Mouse (Mus musculus) gastrocnemius, adult 2 months (tissue): ENCODE data around the gene Gsg1. TPM values are rescaled to one million over a fixed set of nuclear protein-coding genes. Genes with fewer than 3 reads are reported as not detected.
A peak's percentile ranks its signal among the peaks of the same experiment; 100 is the strongest.

Experiments
- DNase-seq: peaks from one replicate; pipeline ENCODE4 v3.0.0; 2022
- H3K27ac ChIP-seq: fragments of 200-600 bp; 2 replicates; pipeline ENCODE4 v1.8.1; 2022; ENCODE audit warnings: mild to moderate bottlenecking
- H3K4me3 ChIP-seq: fragments of 200-600 bp; 2 replicates; pipeline ENCODE4 v1.8.1; 2022; ENCODE audit warnings: mild to moderate bottlenecking, moderate library complexity
- CTCF ChIP-seq: fragments of 200-600 bp; IDR thresholded peaks from 2 replicates; pipeline ENCODE4 v1.8.1; 2022; ENCODE audit warnings: antibody characterized with exemption, mild to moderate bottlenecking, moderate library complexity
- intact Hi-C: fragments of 180-260 bp; cut with DNase I; formaldehyde crosslinking; loops from one replicate; pipeline ENCODE4 v1.15.1; 2025
- total RNA-seq, 2 experiments: library from RNA; stranded (reverse); gene quantifications; 2 replicates each; pipeline ENCODE4 v1.2.3; 2021

Gene Gsg1
- total RNA-seq, 2 experiments from 2014 or later: not detected

DNA sequence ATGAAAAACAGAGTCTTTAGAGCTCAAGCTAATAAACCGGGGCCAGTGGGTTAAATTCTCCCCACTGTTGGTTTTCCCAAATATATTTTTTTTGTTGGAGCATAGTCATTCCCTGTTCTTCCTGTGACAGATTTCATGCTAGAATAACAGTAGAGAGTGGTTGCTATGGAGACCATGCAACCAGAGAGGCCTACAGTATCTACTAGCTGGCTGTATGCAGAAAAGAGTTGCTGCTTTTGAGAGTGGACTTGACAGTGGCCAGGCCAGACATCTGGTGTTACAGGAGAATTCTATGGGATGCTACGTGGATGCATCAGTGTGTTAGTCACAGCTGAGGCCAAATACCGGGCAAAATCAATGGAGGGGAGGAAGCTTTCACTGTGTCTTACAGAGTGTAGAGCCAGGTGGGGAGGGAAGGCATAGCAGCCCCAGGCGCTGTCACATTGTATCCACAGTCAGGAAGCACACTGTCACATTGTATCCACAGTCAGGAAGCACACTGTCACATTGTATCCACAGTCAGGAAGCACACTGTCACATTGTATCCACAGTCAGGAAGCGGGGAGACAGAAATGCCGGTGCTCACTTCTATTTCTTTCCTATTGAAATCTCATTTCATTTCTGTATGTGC lies 30.2 kb downstream of the Gsg1 start:
- no peak for DNase-seq
- no peak for TF ChIP-seq CTCF
- Histone ChIP-seq H3K4me3 (no peak overlapping the region), H3K27ac (no peak overlapping the region)
- intact Hi-C loops: no loop called here

DNA sequence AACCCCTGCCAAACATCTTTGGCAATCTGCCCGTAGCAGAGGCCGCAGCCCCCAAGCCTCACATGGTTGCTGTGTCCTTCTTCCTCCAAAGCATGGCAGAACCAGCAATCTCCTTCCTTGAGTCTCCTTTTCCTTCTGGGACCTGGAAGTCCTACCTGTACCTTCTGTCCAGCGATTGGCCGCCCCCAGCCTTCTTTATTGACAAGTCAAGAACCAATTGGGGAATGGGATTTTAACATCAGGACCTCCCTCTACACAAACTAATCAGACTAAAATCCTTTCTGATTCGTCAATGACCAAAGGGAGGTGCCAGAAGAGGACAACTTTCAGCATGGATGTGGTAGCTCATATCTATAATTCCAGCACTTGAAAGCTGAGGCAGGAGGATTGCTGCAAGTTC lies 34.2 kb downstream of the Gsg1 start:
- DNase-seq: no peak
- no peak for TF ChIP-seq CTCF
- Histone ChIP-seq H3K27ac (no peak overlapping the region), H3K4me3 (no peak overlapping the region)
- intact Hi-C loops: no loop called here

DNA sequence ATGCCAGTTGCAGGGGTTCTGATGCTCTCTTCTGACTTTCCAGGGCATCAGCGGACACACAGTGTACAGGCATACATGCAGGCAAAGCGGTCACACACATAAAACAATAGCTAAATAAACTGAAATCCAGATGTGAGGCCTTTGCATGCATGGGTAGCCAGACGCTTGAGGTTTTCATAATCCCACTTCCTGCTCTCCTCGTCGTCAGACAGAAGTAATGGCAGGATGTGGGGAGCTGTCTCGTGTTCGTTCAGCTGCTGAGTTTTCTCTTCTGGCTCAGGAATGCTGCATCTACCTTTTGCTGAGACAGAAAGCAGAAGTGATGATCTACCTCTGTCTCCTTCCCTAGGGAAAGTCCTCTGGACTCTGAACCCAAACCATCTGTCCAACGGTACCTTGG lies 35.8 kb downstream of the Gsg1 start:
- no peak overlapping the region for H3K27ac ChIP-seq
- DNase-seq: no peak
- no peak overlapping the region for H3K4me3 ChIP-seq
- intact Hi-C loops: no loop called here
- no peak for TF ChIP-seq CTCF

DNA sequence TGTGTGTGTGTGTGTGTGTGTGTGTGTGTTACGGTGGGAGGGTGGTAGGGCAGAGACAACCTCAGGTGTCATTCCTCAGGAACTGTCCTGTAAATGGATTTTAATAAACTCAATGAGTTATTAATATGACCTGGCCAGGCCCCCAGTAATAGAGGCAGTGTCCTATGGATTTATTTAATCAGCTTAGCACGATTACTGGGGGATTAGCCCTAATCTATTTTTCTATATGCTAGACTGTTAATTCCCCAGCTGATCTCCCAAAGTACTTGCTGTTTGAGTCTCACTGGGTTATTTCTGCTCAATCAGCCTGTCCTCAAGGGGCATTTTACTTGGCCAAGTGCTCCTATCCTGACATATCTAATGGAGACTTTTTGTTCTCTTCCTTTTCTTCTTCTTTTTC lies 41.5 kb downstream of the Gsg1 start:
- intact Hi-C loops: no loop called here
- Histone ChIP-seq H3K27ac (no peak overlapping the region), H3K4me3 (no peak overlapping the region)
- TF ChIP-seq CTCF: no peak
- DNase-seq: no peak

DNA sequence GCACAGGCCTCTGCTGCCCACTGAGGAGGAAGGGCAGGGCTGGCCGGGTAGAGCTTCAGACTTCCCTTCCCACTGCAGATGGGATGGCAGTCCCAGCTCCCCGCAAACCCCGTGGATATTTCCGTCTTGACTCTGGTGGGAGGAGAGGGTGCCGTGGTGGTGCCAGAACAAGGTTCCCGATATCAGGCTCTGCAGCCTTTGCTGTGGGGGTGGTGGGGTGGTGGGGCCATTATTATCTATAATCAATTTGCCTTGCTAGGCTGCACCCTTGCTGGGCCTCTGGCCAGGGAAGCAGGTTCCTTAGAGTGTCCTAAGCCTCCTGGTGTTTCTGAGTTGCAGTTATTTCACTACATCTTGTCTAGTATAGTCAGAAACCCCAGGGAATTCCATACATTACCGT lies 43.0 kb downstream of the Gsg1 start:
- intact Hi-C loops: no loop called here

DNA sequence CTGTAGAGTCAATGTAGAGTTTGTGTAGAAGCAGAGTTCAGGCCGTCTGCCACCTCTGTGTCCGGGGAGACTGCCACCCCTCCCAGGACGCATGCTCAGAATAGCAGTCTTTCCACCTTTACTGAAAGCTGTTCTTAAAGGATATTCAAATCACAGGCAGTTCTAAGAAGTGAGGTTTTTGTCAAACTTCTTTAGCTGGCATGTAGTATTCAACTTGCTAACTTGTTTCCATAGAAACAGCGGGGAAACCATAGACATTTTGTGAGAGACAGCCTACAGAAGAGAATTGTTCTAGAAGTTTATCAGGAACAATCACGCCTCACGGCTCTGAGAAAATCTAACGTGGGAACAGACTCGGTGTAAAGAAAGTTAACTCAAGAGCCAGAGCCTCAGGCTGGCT lies 47.2 kb downstream of the Gsg1 start:
- intact Hi-C loops: no loop called here
- Histone ChIP-seq H3K4me3 (no peak overlapping the region), H3K27ac (no peak overlapping the region)
- TF ChIP-seq CTCF: no peak
- no peak for DNase-seq

More for the DNA sequence above, 43.0 kb downstream of the Gsg1 start:
- Histone ChIP-seq H3K4me3 (no peak overlapping the region), H3K27ac (no peak overlapping the region)
- no peak for TF ChIP-seq CTCF
- DNase-seq: no peak

DNA sequence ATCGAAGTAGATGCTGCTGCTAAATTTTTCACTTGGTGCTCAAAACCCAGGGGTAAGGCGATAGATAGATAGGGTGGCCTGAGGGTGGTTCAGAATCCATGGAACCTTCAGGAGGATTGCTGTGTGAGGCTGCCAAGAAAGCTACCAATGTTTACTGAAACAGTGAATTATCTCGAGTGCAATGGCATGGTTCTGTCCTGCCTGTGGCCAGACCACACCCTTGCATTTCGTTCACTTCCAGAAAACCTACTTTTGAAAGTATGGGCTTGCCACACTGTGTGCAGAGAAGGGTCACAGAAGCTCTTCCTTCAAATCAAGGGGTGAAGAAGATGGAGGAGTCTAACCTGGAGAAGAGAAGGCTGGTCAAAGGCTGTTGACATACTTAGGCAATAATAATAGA lies 48.3 kb downstream of the Gsg1 start:
- no peak for DNase-seq
- no peak for TF ChIP-seq CTCF
- intact Hi-C loops: no loop called here
- H3K4me3 ChIP-seq: no peak overlapping the region
- H3K27ac ChIP-seq: no peak overlapping the region

DNA sequence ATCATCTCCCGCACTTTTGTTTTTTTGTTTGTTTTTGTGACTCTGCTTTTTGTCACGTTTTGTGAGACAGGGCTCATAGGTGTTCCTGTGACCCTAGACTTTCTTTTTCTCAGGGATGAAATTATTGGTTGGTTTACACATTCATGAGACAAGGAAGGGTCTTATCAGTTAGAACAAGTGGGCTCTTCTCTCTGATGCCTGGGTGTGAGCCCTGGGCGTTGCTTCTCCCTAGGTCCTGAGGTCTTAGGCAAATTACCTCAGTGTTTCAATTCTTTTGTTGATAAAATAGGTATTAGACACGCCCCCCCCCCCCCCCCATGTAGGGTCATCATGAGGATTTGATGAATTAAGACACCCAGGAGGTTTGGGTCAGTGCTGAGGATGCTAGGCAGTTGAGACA lies 49.3 kb downstream of the Gsg1 start:
- TF ChIP-seq CTCF: no peak
- Histone ChIP-seq H3K27ac (no peak overlapping the region), H3K4me3 (no peak overlapping the region)
- intact Hi-C loops: no loop called here
- DNase-seq: no peak

DNA sequence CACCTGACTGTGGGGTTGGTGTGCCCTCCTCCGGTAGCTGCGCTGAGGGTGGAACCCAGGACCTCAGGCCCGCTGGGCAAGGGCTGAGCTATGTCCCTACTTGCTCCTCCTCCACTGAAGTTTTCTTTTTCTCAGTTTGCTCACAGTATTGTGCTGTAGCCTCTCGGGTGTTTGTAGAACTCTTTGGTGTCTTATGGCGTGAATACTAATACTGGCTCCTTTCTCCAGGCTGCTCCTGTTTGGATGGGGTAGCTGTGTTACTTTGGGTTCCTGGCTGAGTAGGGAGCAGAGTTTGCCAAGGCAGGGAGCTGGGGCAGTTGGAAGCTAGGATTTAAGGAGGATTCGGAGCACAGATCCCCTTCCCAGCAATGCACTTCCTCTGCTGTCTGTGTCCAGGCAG lies 50.4 kb downstream of the Gsg1 start:
- intact Hi-C loops: no loop called here
- no peak for DNase-seq
- no peak for TF ChIP-seq CTCF
- no peak overlapping the region for H3K4me3 ChIP-seq
- no peak overlapping the region for H3K27ac ChIP-seq

DNA sequence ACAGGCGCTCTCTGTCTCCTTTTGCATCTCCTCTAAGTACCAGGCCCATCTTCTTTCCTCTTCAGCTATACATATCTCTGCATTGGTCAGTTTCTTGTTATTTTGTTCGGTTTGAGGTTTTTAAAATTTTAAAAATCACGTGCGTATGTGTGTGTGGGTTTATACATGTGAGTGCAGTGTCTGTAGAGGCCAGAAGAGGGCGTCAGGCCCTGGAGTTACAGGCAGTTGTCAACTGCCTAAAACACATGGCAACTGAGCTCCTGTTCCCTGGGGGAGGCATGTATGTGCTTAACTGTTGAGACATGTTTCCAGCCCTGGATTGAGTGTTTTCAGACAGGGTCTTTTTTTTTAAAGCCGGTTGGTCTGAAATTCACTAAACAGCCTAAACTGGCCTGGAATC lies 51.5 kb downstream of the Gsg1 start:
- Histone ChIP-seq H3K4me3 (no peak overlapping the region), H3K27ac (no peak overlapping the region)
- no peak for TF ChIP-seq CTCF
- no peak for DNase-seq
- intact Hi-C loops: no loop called here

DNA sequence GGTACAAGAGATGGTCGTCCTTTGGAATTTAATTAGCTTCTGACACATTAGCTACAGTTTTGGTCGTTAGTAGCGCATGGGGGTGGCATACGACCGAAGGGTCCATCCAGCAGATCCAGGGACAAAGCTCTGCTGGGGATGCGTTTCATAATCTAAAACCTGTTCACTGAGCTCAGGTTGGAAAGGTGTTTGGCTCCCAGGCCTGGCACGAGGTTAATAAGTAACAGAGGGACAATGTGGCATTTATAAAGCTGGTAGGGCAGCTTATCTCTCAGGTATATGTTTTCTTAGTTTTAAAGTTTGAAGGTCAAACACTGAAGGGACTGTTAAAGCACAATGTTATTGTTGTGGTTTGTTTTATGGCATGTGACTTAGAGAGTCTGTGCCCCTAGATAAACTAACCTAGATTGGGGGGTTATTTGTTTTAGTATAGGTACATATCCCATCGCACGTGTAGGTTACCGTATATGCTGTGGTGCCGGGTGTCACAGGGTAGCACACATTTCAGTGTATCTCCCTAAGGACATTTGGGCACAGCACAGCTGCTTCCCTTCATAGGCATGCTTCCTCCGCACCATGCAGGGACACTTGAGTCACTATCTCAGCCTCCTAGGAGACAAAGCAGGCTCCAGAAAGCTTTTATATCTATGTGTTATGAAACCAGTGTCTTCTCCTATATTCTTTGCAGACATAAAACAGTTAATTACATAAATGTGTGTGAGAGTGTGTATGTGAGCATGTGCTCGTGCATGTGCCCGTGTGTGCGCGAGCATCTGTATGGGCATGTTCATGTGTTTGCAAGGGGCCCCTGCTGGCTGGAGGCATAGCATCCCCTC lies 53.8 kb downstream of the Gsg1 start:
- Histone ChIP-seq H3K27ac (no peak overlapping the region), H3K4me3 (no peak overlapping the region)
- DNase-seq: no peak
- intact Hi-C loops: no loop called here
- no peak for TF ChIP-seq CTCF

DNA sequence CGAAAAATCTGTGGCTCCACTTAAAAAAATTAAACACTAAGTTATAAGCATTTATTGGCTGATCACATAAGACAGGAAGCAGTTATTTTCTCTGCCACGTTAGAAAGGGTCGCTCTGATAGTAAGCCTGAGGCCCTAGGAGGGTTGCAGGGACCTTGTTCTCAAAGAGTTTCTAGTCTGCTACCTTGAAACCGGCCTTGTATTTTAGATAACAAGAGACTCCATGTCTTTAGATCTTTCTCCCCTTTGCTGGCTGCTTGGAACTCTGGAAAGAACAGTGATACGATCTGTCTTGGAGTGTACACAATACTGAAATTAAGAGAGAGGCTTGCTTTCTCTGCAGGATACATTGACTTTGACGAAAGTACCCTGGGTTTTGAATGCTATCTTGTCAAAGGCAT lies 55.4 kb downstream of the Gsg1 start:
- no peak for TF ChIP-seq CTCF
- Histone ChIP-seq H3K4me3 (peak overlapping the region; percentile 96), H3K27ac (no peak overlapping the region)
- intact Hi-C loops: no loop called here
- DNase-seq: no peak

DNA sequence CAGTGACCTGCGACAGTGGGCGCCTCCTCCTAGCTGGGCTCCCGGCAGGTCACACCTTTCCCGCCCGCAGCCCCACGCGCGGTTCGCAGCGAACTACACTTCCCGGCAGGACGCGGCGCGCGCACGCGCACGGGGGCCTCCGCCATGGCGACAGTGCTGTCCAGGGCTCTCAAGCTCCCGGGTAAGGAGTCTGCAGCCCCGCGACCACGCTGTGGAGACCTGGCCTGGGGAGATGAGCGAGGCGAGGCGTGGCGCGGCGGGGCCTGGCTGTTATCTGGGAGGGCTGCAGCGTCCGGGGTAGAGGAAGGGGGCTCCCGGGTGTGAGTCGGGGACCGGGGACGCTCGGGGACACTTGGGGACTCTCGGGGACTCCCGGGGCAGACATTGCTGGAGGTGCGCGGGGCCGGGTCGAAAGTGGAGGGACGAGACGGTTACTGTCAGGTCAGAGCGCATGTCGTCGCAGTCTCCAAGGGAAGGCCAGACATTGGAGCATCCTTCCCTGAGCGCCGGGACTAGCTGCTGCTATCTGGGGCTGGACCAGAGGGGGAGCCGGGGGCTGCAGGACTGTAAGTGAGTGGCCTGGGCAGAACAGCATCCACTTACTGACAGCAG lies 56.1 kb downstream of the Gsg1 start, which contains the start of the genes Fam234b and Hebp1:
Gene Fam234b, plus strand, starts transcription at position 57 of the 612 bp plus-strand sequence.
Gene Hebp1, minus strand, starts transcription at position 102 of the 612 bp plus-strand sequence.
- H3K27ac ChIP-seq: peak within 1 kb of the TSS; percentile 76
- intact Hi-C loops: no loop called here
- H3K4me3 ChIP-seq: peak within 1 kb of the TSS; percentile 96
- DNase-seq: peak; percentile 90
- TF ChIP-seq CTCF: no peak
